Mouse (Mus musculus): ENCODE measurements around the gene Kiz. TPM values are rescaled to one million over a fixed set of nuclear protein-coding genes. Genes with fewer than 3 reads are reported as not detected.
A peak's percentile ranks its signal among the peaks of the same experiment; 100 is the strongest.

The Kiz gene
- polyA plus RNA-seq (2012; rRNA removed) = 13.8 and 16.0 TPM in 2 replicates

- TF ChIP-seq POLR2A (IDR thresholded peaks at IDR 0.05; ENCODE audit: extremely low read depth, insufficient read depth, low read length) (peak; percentile 78; the same call in 1 of the 2 replicates), CTCF (IDR thresholded peaks at IDR 0.05; ENCODE audit: extremely low read depth, insufficient read depth, low read length) (no peak)
- no peaks in the 10 kb centered on the region for H3K4me1 ChIP-seq (ENCODE audit: control insufficient read depth, insufficient read depth, low read length)
- H3K27ac ChIP-seq (ENCODE audit: insufficient read depth, low read length) = peak within 1 kb of the TSS; percentile 71; the same call in 1 of the 2 replicates
- H3K4me3 ChIP-seq (ENCODE audit: insufficient read depth, low read length) = peak within 1 kb of the TSS; percentile 92
Observed at GRCm38 (mm10) chr2:146855599-146856039, at the start of gene Kiz. Gene Kiz, plus strand, starts transcription at chr2:146855864.

- no peak for TF ChIP-seq POLR2A (IDR thresholded peaks at IDR 0.05; ENCODE audit: extremely low read depth, insufficient read depth, low read length)
- no peak overlapping the region for H3K27ac ChIP-seq (ENCODE audit: insufficient read depth, low read length)
Observed at GRCm38 (mm10) chr2:146809706-146810256, 45.9 kb upstream of the Kiz start.

GRCm38 (mm10) chr2:146810695-146811094 lies 45.0 kb upstream of the Kiz start:
- H3K4me3 ChIP-seq (ENCODE audit: insufficient read depth, low read length) = no peak overlapping the region
- TF ChIP-seq POLR2A (IDR thresholded peaks at IDR 0.05; ENCODE audit: extremely low read depth, insufficient read depth, low read length) (no peak), CTCF (IDR thresholded peaks at IDR 0.05; ENCODE audit: extremely low read depth, insufficient read depth, low read length) (no peak)

More at GRCm38 (mm10) chr2:146809706-146810256, 45.9 kb upstream of the Kiz start:
- H3K4me1 ChIP-seq (ENCODE audit: control insufficient read depth, insufficient read depth, low read length) = no peaks in the 10 kb centered on the region
- H3K4me3 ChIP-seq (ENCODE audit: insufficient read depth, low read length) = no peak overlapping the region

GRCm38 (mm10) chr2:146814978-146815377 lies 40.7 kb upstream of the Kiz start:
- Histone ChIP-seq H3K27ac (ENCODE audit: insufficient read depth, low read length) (no peak overlapping the region), H3K4me3 (ENCODE audit: insufficient read depth, low read length) (no peak overlapping the region), H3K4me1 (ENCODE audit: control insufficient read depth, insufficient read depth, low read length) (no peaks in the 10 kb centered on the region)
- TF ChIP-seq CTCF (IDR thresholded peaks at IDR 0.05; ENCODE audit: extremely low read depth, insufficient read depth, low read length) (no peak), POLR2A (IDR thresholded peaks at IDR 0.05; ENCODE audit: extremely low read depth, insufficient read depth, low read length) (no peak)

More at GRCm38 (mm10) chr2:146810695-146811094, 45.0 kb upstream of the Kiz start:
- H3K27ac ChIP-seq (ENCODE audit: insufficient read depth, low read length) = no peak overlapping the region
- H3K4me1 ChIP-seq (ENCODE audit: control insufficient read depth, insufficient read depth, low read length) = no peaks in the 10 kb centered on the region

- no peak overlapping the region for H3K4me3 ChIP-seq (ENCODE audit: insufficient read depth, low read length)
- TF ChIP-seq POLR2A (IDR thresholded peaks at IDR 0.05; ENCODE audit: extremely low read depth, insufficient read depth, low read length) (no peak), CTCF (IDR thresholded peaks at IDR 0.05; ENCODE audit: extremely low read depth, insufficient read depth, low read length) (no peak)
Observed at GRCm38 (mm10) chr2:146819065-146819464, 36.6 kb upstream of the Kiz start.

GRCm38 (mm10) chr2:146823483-146823951 lies 32.1 kb upstream of the Kiz start:
- no peak for TF ChIP-seq CTCF (IDR thresholded peaks at IDR 0.05; ENCODE audit: extremely low read depth, insufficient read depth, low read length)
- no peak for TF ChIP-seq POLR2A (IDR thresholded peaks at IDR 0.05; ENCODE audit: extremely low read depth, insufficient read depth, low read length)
- Histone ChIP-seq H3K4me1 (ENCODE audit: control insufficient read depth, insufficient read depth, low read length) (no peaks in the 10 kb centered on the region), H3K27ac (ENCODE audit: insufficient read depth, low read length) (no peak overlapping the region), H3K4me3 (ENCODE audit: insufficient read depth, low read length) (no peak overlapping the region)

More at GRCm38 (mm10) chr2:146819065-146819464, 36.6 kb upstream of the Kiz start:
- H3K4me1 ChIP-seq (ENCODE audit: control insufficient read depth, insufficient read depth, low read length) = no peaks in the 10 kb centered on the region
- no peak overlapping the region for H3K27ac ChIP-seq (ENCODE audit: insufficient read depth, low read length)

GRCm38 (mm10) chr2:146824043-146824442 lies 31.6 kb upstream of the Kiz start:
- no peak overlapping the region for H3K27ac ChIP-seq (ENCODE audit: insufficient read depth, low read length)
- H3K4me1 ChIP-seq (ENCODE audit: control insufficient read depth, insufficient read depth, low read length) = no peaks in the 10 kb centered on the region

GRCm38 (mm10) chr2:146828006-146828405 lies 27.7 kb upstream of the Kiz start:
- TF ChIP-seq CTCF (IDR thresholded peaks at IDR 0.05; ENCODE audit: extremely low read depth, insufficient read depth, low read length) = no peak
- TF ChIP-seq POLR2A (IDR thresholded peaks at IDR 0.05; ENCODE audit: extremely low read depth, insufficient read depth, low read length) = no peak
- H3K4me1 ChIP-seq (ENCODE audit: control insufficient read depth, insufficient read depth, low read length) = no peaks in the 10 kb centered on the region
- H3K4me3 ChIP-seq (ENCODE audit: insufficient read depth, low read length) = no peak overlapping the region
- no peak overlapping the region for H3K27ac ChIP-seq (ENCODE audit: insufficient read depth, low read length)

More at GRCm38 (mm10) chr2:146824043-146824442, 31.6 kb upstream of the Kiz start:
- TF ChIP-seq CTCF (IDR thresholded peaks at IDR 0.05; ENCODE audit: extremely low read depth, insufficient read depth, low read length) = no peak
- H3K4me3 ChIP-seq (ENCODE audit: insufficient read depth, low read length) = no peak overlapping the region

GRCm38 (mm10) chr2:146833222-146834063 lies 22.2 kb upstream of the Kiz start:
- no peak for TF ChIP-seq CTCF (IDR thresholded peaks at IDR 0.05; ENCODE audit: extremely low read depth, insufficient read depth, low read length)
- no peak for TF ChIP-seq POLR2A (IDR thresholded peaks at IDR 0.05; ENCODE audit: extremely low read depth, insufficient read depth, low read length)
- Histone ChIP-seq H3K4me3 (ENCODE audit: insufficient read depth, low read length) (no peak overlapping the region), H3K4me1 (ENCODE audit: control insufficient read depth, insufficient read depth, low read length) (no peaks in the 10 kb centered on the region), H3K27ac (ENCODE audit: insufficient read depth, low read length) (no peak overlapping the region)

- no peak overlapping the region for H3K27ac ChIP-seq (ENCODE audit: insufficient read depth, low read length)
- TF ChIP-seq CTCF (IDR thresholded peaks at IDR 0.05; ENCODE audit: extremely low read depth, insufficient read depth, low read length) (no peak), POLR2A (IDR thresholded peaks at IDR 0.05; ENCODE audit: extremely low read depth, insufficient read depth, low read length) (no peak)
Observed at GRCm38 (mm10) chr2:146834064-146834313, 21.7 kb upstream of the Kiz start.

More at GRCm38 (mm10) chr2:146834064-146834313, 21.7 kb upstream of the Kiz start:
- H3K4me3 ChIP-seq (ENCODE audit: insufficient read depth, low read length) = peak overlapping the region; percentile 24; the same call in 1 of the 2 replicates
- H3K4me1 ChIP-seq (ENCODE audit: control insufficient read depth, insufficient read depth, low read length) = no peaks in the 10 kb centered on the region
